Mouse (Mus musculus): ENCODE results near the gene N4bp1. TPM values are rescaled to one million over a fixed set of nuclear protein-coding genes. Genes with fewer than 3 reads are reported as not detected.

The N4bp1 gene
- total RNA-seq (2023) = 10 to 100 TPM; 58.1 to 63.3 TPM

GRCm38 (mm10) chr8:86884489-86885463 is at the start of gene N4bp1:
Gene N4bp1, minus strand, starts transcription at chr8:86885258.

Other genes starting within 250 kb of the N4bp1 start
- gene Gm10638, start 139.6 kb downstream of the N4bp1 start, total RNA-seq (2023) = under 1 TPM in 1 of 2 experiments, not detected in 1; 0.53 TPM
- 10 to 100 TPM; 12.3 to 13.1 TPM for gene Siah1a, start 139.3 kb downstream of the N4bp1 start, total RNA-seq (2023)

All from neutrophil, adult 83 days (primary cell).